Comparison of ENCODE assay signal across 20 mouse cellular contexts in genomic region chr2:10127471-10127870, GRCm38 (mm10). TPM values are rescaled to one million over a fixed set of nuclear protein-coding genes. Genes with fewer than 3 reads are reported as not detected.
"Had no signal": no experiment of that assay in that cellular context is flagged by ENCODE, and none has a peak within 500 bp of the region (broad histone marks: within the 10 kb centered on the region; RNA-seq: fewer than 3 reads in every experiment).

No protein-coding gene starts in this region.

- H3K27me3 ChIP-seq: intestine, embryonic 15.5 days; kidney, embryonic 15.5 days; limb, embryonic 13.5 days; lung, embryonic 15.5 days; midbrain, embryonic 13.5 days had no signal

- DNase-seq: kidney, adult 11 months; kidney, adult 8-10 months; kidney, postnatal 14 days; kidney, postnatal 4 days; lung, adult 18-20 months; lung, postnatal 10 days; lung, postnatal 36 days; right cerebral cortex, adult 18-20 months; right cerebral cortex, postnatal 25 days; thymus, adult 18-20 months; thymus, postnatal 4 days had no signal

- H3K4me1 ChIP-seq: intestine, embryonic 15.5 days; limb, embryonic 10.5 days; limb, embryonic 13.5 days; lung, embryonic 15.5 days; megakaryocyte, embryonic 14.5 days; midbrain, embryonic 10.5 days; midbrain, embryonic 13.5 days had no signal

- H3K9me3 ChIP-seq: intestine, embryonic 15.5 days; kidney, embryonic 15.5 days; limb, embryonic 10.5 days; limb, embryonic 13.5 days; lung, embryonic 15.5 days; megakaryocyte, embryonic 14.5 days; midbrain, embryonic 10.5 days; midbrain, embryonic 13.5 days had no signal

- H3K9ac ChIP-seq: intestine, embryonic 15.5 days; kidney, embryonic 15.5 days; limb, embryonic 13.5 days; lung, embryonic 15.5 days; midbrain, embryonic 13.5 days had no signal

- H3K36me3 ChIP-seq: intestine, embryonic 15.5 days; kidney, embryonic 15.5 days; limb, embryonic 10.5 days; limb, embryonic 13.5 days; lung, embryonic 15.5 days; midbrain, embryonic 10.5 days; midbrain, embryonic 13.5 days had no signal

- H3K4me2 ChIP-seq: intestine, embryonic 15.5 days; kidney, embryonic 15.5 days; limb, embryonic 13.5 days; lung, embryonic 15.5 days; midbrain, embryonic 13.5 days had no signal

- ATAC-seq: intestine, embryonic 15.5 days; midbrain, embryonic 13.5 days had no signal

- H3K4me3 ChIP-seq: intestine, embryonic 15.5 days; kidney, embryonic 15.5 days; limb, embryonic 10.5 days; limb, embryonic 13.5 days; lung, embryonic 15.5 days; megakaryocyte, embryonic 14.5 days; midbrain, embryonic 10.5 days; midbrain, embryonic 13.5 days had no signal

- H3K27ac ChIP-seq: intestine, embryonic 15.5 days; kidney, embryonic 15.5 days; limb, embryonic 10.5 days; limb, embryonic 13.5 days; lung, embryonic 15.5 days; midbrain, embryonic 10.5 days; midbrain, embryonic 13.5 days had no signal

RNA-seq across cellular contexts. Expression of gene Itih2, which starts 3.7 kb away (rescaled TPM):
- polyA plus RNA-seq: limb, embryonic 10.5 days; small intestine, adult 2 months had no signal
